Mouse (Mus musculus): ENCODE data around the gene Foxr1. TPM values are rescaled to one million over a fixed set of nuclear protein-coding genes. Genes with fewer than 3 reads are reported as not detected.

The Foxr1 gene
- polyA plus RNA-seq, 1 experiment from 2014 or later: not detected

GRCm38 (mm10) chr9:44479628-44480428 lies 38.9 kb upstream of the Foxr1 start:
- ATAC-seq (ENCODE audit: insufficient number of reproducible peaks, low FRiP score, low TSS enrichment, low read depth) (peak; percentile 32; the same call in 1 of the 2 replicates), DNase-seq (ENCODE audit: low spot score) (peak; percentile 88)
- H3K9me3 ChIP-seq (ENCODE audit: control insufficient read depth, low read length): no peaks in the 10 kb centered on the region
- H3K4me1 ChIP-seq (ENCODE audit: control insufficient read depth, insufficient read depth, low read length): peaks cover 26% of the 10 kb centered on the region
- H3K4me3 ChIP-seq (ENCODE audit: low read depth, low read length): peak overlapping the region; percentile 57
- peak overlapping the region; percentile 94 for H3K27ac ChIP-seq (replicated peaks; ENCODE audit: low read depth, low read length)
- H3K27me3 ChIP-seq (ENCODE audit: control insufficient read depth, insufficient read depth, low read length): no peaks in the 10 kb centered on the region
- peak overlapping the region; percentile 61 for H3K9ac ChIP-seq (ENCODE audit: low read length)
- H3K36me3 ChIP-seq (ENCODE audit: control insufficient read depth, insufficient read depth, low read length): no peaks in the 10 kb centered on the region
- H3K4me2 ChIP-seq (ENCODE audit: low read depth, severe bottlenecking): peak overlapping the region; percentile 93
- WGBS: under 1% methylated on average over 26 of the region's 26 CpGs

GRCm38 (mm10) chr9:44478959-44479605 lies 38.1 kb upstream of the Foxr1 start:
- ATAC-seq (ENCODE audit: insufficient number of reproducible peaks, low FRiP score, low TSS enrichment, low read depth) (peak; percentile 65), DNase-seq (ENCODE audit: low spot score) (peak; percentile 90)
- H3K4me2 ChIP-seq (ENCODE audit: low read depth, severe bottlenecking): peak overlapping the region; percentile 93
- H3K4me1 ChIP-seq (ENCODE audit: control insufficient read depth, insufficient read depth, low read length): peaks cover 19% of the 10 kb centered on the region
- H3K9me3 ChIP-seq (ENCODE audit: control insufficient read depth, low read length): no peaks in the 10 kb centered on the region
- H3K27me3 ChIP-seq (ENCODE audit: control insufficient read depth, insufficient read depth, low read length): no peaks in the 10 kb centered on the region
- WGBS: under 1% methylated on average over 29 of the region's 29 CpGs
- H3K9ac ChIP-seq (ENCODE audit: low read length): peak overlapping the region; percentile 61
- H3K4me3 ChIP-seq (ENCODE audit: low read depth, low read length): peak overlapping the region; percentile 57
- H3K27ac ChIP-seq (replicated peaks; ENCODE audit: low read depth, low read length): peak overlapping the region; percentile 94
- H3K36me3 ChIP-seq (ENCODE audit: control insufficient read depth, insufficient read depth, low read length): no peaks in the 10 kb centered on the region

DNA sequence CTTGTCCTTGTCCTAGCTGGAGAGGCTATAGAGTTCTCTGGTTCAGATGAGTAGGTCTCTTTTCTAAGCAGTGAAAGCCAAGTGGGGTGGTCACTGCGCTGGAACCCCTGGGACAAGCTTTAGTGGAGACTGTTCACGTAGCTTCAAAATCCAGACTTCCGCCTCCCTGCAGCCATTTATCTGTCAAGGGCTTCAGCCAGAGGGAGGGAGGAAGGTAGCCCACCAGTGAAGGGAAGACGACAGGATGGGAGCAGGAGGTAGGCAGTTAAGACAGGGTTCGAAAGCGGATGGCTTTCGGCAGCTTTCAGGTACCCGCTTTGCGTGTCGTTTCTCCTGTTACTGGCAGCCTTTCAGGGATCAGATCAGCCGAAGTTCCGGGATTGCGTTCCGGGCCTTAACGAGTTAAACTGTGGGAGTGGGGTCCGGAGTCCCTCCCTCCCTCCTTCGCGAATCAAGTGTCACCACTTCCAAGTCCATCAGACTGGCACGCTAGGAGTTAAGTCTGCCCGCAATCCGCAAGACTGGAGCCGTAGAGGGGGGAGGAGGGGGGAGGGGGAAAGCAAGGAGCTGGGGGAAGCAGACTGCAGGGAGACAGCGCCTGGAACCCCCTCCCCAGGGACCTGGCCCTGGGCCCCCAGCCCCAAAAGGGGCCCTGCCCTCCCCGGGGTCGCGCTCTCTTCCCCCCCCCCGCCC lies 37.4 kb upstream of the Foxr1 start:
- ATAC-seq (ENCODE audit: insufficient number of reproducible peaks, low FRiP score, low TSS enrichment, low read depth) (peak; percentile 72), DNase-seq (ENCODE audit: low spot score) (peak; percentile 92)
- H3K27ac ChIP-seq (replicated peaks; ENCODE audit: low read depth, low read length): peak overlapping the region; percentile 94
- H3K4me2 ChIP-seq (ENCODE audit: low read depth, severe bottlenecking): peak overlapping the region; percentile 93
- no peaks in the 10 kb centered on the region for H3K27me3 ChIP-seq (ENCODE audit: control insufficient read depth, insufficient read depth, low read length)
- H3K36me3 ChIP-seq (ENCODE audit: control insufficient read depth, insufficient read depth, low read length): no peaks in the 10 kb centered on the region
- H3K4me3 ChIP-seq (ENCODE audit: low read depth, low read length): peak overlapping the region; percentile 57
- peak overlapping the region; percentile 61 for H3K9ac ChIP-seq (ENCODE audit: low read length)
- no peaks in the 10 kb centered on the region for H3K9me3 ChIP-seq (ENCODE audit: control insufficient read depth, low read length)
- WGBS: under 1% methylated on average over 23 of the region's 27 CpGs
- peaks cover 15% of the 10 kb centered on the region; the same call in 1 of the 2 replicates for H3K4me1 ChIP-seq (ENCODE audit: control insufficient read depth, insufficient read depth, low read length)

GRCm38 (mm10) chr9:44477339-44478228 lies 36.6 kb upstream of the Foxr1 start:
- H3K4me1 ChIP-seq (ENCODE audit: control insufficient read depth, insufficient read depth, low read length): peaks cover 15% of the 10 kb centered on the region; the same call in 1 of the 2 replicates
- ATAC-seq (ENCODE audit: insufficient number of reproducible peaks, low FRiP score, low TSS enrichment, low read depth) (no peak), DNase-seq (ENCODE audit: low spot score) (peak; percentile 50)
- WGBS: 4% methylated on average over 24 of the region's 24 CpGs
- H3K27me3 ChIP-seq (ENCODE audit: control insufficient read depth, insufficient read depth, low read length): no peaks in the 10 kb centered on the region
- H3K36me3 ChIP-seq (ENCODE audit: control insufficient read depth, insufficient read depth, low read length): no peaks in the 10 kb centered on the region
- H3K4me2 ChIP-seq (ENCODE audit: low read depth, severe bottlenecking): peak overlapping the region; percentile 93
- H3K27ac ChIP-seq (replicated peaks; ENCODE audit: low read depth, low read length): no peak overlapping the region
- H3K9ac ChIP-seq (ENCODE audit: low read length): peak overlapping the region; percentile 38; the same call in 1 of the 2 replicates
- peak overlapping the region; percentile 57 for H3K4me3 ChIP-seq (ENCODE audit: low read depth, low read length)
- H3K9me3 ChIP-seq (ENCODE audit: control insufficient read depth, low read length): no peaks in the 10 kb centered on the region

DNA sequence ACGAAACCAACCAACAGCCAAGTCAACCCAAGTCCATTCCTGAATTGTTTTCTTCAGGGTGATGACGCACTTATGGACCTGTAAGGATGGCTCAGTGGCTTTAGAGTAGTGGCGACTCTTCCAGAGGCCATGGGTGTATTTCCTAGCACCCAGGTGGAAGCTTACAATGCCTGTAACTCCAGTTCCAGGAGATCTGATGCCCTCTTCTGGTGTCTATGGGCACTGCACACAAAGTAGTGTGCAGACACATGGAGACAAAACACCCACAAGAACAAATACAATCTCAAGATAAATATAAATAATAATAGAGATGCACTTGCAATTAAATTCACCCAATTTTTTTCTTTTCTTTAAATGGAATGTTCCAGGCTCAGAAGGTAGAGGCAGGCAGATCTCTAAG lies 35.0 kb upstream of the Foxr1 start:
- DNase-seq (ENCODE audit: low spot score) (no peak), ATAC-seq (ENCODE audit: insufficient number of reproducible peaks, low FRiP score, low TSS enrichment, low read depth) (no peak)
- peaks cover 11% of the 10 kb centered on the region; the same call in 1 of the 2 replicates for H3K4me1 ChIP-seq (ENCODE audit: control insufficient read depth, insufficient read depth, low read length)
- no peak overlapping the region for H3K27ac ChIP-seq (replicated peaks; ENCODE audit: low read depth, low read length)
- H3K9me3 ChIP-seq (ENCODE audit: control insufficient read depth, low read length): no peaks in the 10 kb centered on the region
- H3K4me2 ChIP-seq (ENCODE audit: low read depth, severe bottlenecking): no peak overlapping the region
- H3K27me3 ChIP-seq (ENCODE audit: control insufficient read depth, insufficient read depth, low read length): no peaks in the 10 kb centered on the region
- 94% methylated on average over 3 of the region's 3 CpGs for WGBS
- no peaks in the 10 kb centered on the region for H3K36me3 ChIP-seq (ENCODE audit: control insufficient read depth, insufficient read depth, low read length)
- H3K9ac ChIP-seq (ENCODE audit: low read length): no peak overlapping the region
- no peak overlapping the region for H3K4me3 ChIP-seq (ENCODE audit: low read depth, low read length)

- no peaks in the 10 kb centered on the region for H3K36me3 ChIP-seq (ENCODE audit: control insufficient read depth, insufficient read depth, low read length)
- no peak overlapping the region for H3K4me3 ChIP-seq (ENCODE audit: low read depth, low read length)
- H3K4me1 ChIP-seq (ENCODE audit: control insufficient read depth, insufficient read depth, low read length): peaks cover 5% of the 10 kb centered on the region; the same call in 1 of the 2 replicates
- no peaks in the 10 kb centered on the region for H3K27me3 ChIP-seq (ENCODE audit: control insufficient read depth, insufficient read depth, low read length)
- ATAC-seq (ENCODE audit: insufficient number of reproducible peaks, low FRiP score, low TSS enrichment, low read depth) (no peak), DNase-seq (ENCODE audit: low spot score) (no peak)
- H3K27ac ChIP-seq (replicated peaks; ENCODE audit: low read depth, low read length): no peak overlapping the region
- no peak overlapping the region for H3K4me2 ChIP-seq (ENCODE audit: low read depth, severe bottlenecking)
- WGBS: 60% methylated on average over 1 of the region's 1 CpGs
- H3K9ac ChIP-seq (ENCODE audit: low read length): no peak overlapping the region
- H3K9me3 ChIP-seq (ENCODE audit: control insufficient read depth, low read length): no peaks in the 10 kb centered on the region
These were observed 33.4 kb upstream of the Foxr1 start for GRCm38 (mm10) chr9:44474327-44474726.

GRCm38 (mm10) chr9:44473184-44473583 lies 32.2 kb upstream of the Foxr1 start:
- 61% methylated on average over 3 of the region's 3 CpGs for WGBS

More at GRCm38 (mm10) chr9:44473184-44473583, 32.2 kb upstream of the Foxr1 start:
- H3K9me3 ChIP-seq (ENCODE audit: control insufficient read depth, low read length): no peaks in the 10 kb centered on the region
- H3K4me3 ChIP-seq (ENCODE audit: low read depth, low read length): no peak overlapping the region
- no peak overlapping the region for H3K9ac ChIP-seq (ENCODE audit: low read length)
- no peak overlapping the region for H3K27ac ChIP-seq (replicated peaks; ENCODE audit: low read depth, low read length)
- H3K36me3 ChIP-seq (ENCODE audit: control insufficient read depth, insufficient read depth, low read length): no peaks in the 10 kb centered on the region
- H3K27me3 ChIP-seq (ENCODE audit: control insufficient read depth, insufficient read depth, low read length): no peaks in the 10 kb centered on the region
- H3K4me2 ChIP-seq (ENCODE audit: low read depth, severe bottlenecking): no peak overlapping the region
- no peak for DNase-seq (ENCODE audit: low spot score)
- ATAC-seq (ENCODE audit: insufficient number of reproducible peaks, low FRiP score, low TSS enrichment, low read depth): no peak
- H3K4me1 ChIP-seq (ENCODE audit: control insufficient read depth, insufficient read depth, low read length): peaks cover 5% of the 10 kb centered on the region; the same call in 1 of the 2 replicates

All from limb, embryonic 11.5 days (tissue).